Mouse (Mus musculus): Measurements from ENCODE around the gene Kif5c. TPM values are rescaled to one million over a fixed set of nuclear protein-coding genes. Genes with fewer than 3 reads are reported as not detected.

The Kif5c gene
- total RNA-seq, 2 experiments from 2014 or later = 20.8 to 31.1 TPM

- DNase-seq (ENCODE audit: low spot score in 2 of 2) = no peak
Observed at GRCm38 (mm10) chr2:49787376-49788050, 168.4 kb downstream of the Kif5c start, which contains the start of gene Lypd6b. Gene Lypd6b, plus strand, starts transcription at chr2:49787688.

- DNase-seq (ENCODE audit: low spot score in 2 of 2) = no peak
Observed at GRCm38 (mm10) chr2:49788051-49788418, 168.9 kb downstream of the Kif5c start.

- DNase-seq (ENCODE audit: low spot score in 2 of 2) = no peak
Observed at GRCm38 (mm10) chr2:49788643-49789042, 169.5 kb downstream of the Kif5c start.

DNA sequence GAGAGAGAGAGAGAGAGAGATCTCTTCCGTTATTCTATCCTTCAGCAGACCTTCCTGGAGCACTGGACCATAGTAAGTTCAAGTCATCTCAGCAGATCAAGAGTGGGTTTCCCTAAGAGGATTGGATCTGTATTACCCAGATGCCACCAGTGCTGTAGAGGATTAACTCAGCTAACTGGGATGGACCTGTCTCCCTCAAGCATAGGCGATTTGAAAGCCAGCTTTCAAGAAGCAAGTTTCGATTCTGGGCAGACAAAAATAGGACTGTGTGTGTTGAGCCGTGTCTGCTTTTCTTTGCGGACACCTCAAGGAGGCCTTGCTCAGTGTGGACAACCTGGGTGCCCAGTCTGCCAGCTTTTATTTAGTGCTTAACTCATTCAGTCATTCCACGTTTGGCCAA is 170.0 kb downstream of the Kif5c start:
- no peak for DNase-seq (ENCODE audit: low spot score in 2 of 2)

DNA sequence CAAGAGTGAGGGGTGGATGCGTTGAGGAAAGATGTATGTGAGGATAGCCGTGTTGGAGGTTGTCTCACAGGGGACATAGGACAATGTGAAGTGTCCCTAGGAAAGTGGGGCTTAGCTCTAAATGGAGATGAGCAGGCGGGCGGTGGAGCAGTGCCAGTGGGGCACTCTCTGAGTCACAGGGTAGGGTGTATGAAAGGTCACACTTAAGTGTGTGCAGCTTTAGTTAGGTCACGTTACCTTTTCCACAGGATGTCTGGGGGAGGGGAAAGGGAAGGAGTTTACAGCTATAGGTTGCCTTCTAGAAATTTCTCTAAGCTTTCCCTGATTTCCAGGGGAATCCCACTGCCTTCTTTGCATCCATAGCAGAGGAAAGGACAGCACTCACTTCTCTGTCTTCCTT is 170.4 kb downstream of the Kif5c start:
- DNase-seq (ENCODE audit: low spot score in 2 of 2) = no peak

GRCm38 (mm10) chr2:49797444-49798143 is 178.5 kb downstream of the Kif5c start:
- no peak for DNase-seq (ENCODE audit: low spot score in 2 of 2)

GRCm38 (mm10) chr2:49804448-49804847 is 185.3 kb downstream of the Kif5c start:
- no peak for DNase-seq (ENCODE audit: low spot score in 2 of 2)

- peak in 1 of 2 experiments; percentile 12 for DNase-seq (ENCODE audit: low spot score in 2 of 2)
Observed at GRCm38 (mm10) chr2:49805736-49806371, 186.8 kb downstream of the Kif5c start.

- no peak for DNase-seq (ENCODE audit: low spot score in 2 of 2)
Observed at GRCm38 (mm10) chr2:49809496-49809895, 190.4 kb downstream of the Kif5c start.

GRCm38 (mm10) chr2:49811420-49811819 is 192.3 kb downstream of the Kif5c start:
- no peak for DNase-seq (ENCODE audit: low spot score in 2 of 2)

DNA sequence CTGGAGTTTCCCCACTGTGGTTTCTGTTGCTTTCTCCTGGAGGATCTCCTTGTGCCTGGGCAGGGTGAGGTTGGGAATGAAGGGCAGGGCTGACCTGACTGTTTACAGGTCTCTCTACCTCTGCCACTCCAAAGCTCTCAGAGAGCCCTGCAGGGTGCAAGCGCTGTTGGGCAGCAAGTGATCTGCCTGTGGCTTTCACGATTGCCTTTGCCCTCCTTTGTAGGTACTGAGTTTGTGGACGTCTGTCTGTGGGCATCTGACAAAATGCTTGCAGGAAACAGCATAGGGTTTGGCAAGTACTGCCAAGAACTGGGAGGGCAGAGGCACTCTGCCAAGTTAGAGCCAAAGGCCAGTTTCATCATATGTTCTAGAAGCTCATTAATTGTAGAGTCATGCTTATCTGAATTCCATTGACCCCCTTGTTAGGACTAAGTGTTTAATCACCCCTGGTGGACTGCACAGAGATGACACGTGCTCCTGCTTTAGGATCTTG is 192.8 kb downstream of the Kif5c start:
- DNase-seq (ENCODE audit: low spot score in 2 of 2) = peak in 1 of 2 experiments; percentile 25

DNA sequence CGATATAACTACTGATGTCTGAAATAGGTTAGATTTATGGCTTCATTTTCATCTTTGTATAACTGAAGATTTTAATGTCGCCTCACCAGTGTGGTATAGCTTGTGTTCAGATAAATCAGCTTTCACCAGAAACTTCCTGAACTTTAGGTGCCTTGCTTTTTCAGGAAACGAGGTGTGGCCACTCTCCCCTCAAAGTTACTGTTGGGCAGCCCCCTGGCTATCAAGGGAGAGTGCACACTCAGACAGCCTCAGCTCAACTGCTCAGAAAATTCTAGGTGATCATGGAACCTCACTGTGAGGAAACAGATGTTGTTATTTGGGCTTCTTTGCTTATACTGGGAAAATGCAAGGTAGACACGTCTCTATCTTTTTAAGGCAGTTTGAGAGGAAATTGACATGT is 194.1 kb downstream of the Kif5c start:
- no peak for DNase-seq (ENCODE audit: low spot score in 2 of 2)

- DNase-seq (ENCODE audit: low spot score in 2 of 2) = no peak
Observed at GRCm38 (mm10) chr2:49814011-49814410, 194.9 kb downstream of the Kif5c start.

DNA sequence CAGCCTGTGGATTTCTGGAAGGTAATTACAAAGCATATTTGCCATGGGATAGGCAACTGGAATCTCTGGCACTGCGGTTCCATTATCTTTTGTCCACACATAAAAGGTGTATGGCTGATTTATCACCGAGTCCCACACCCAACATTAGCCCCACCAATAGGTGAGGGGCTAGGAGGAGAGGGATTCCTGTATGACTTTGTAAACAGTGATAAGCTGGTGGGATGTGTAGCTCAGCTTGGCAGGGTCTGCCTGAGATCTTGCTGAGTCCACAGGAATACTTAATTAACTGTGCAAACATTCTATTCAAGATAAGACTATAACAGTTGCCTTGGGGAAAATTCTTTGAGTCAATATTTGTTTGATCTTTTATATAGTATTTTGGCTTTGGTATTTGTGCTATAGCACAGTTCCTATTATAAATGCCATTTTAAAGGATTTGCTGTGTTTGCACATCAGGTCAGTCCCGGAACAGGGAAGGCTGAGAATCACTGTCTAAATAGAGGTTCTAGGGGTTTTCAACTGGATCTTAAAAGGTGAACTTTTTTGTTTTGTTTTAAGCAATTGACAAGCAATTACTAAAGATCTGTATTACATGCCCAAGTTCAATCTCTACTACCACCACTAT is 196.7 kb downstream of the Kif5c start:
- no peak for DNase-seq (ENCODE audit: low spot score in 2 of 2)

GRCm38 (mm10) chr2:49816549-49816948 is 197.5 kb downstream of the Kif5c start:
- DNase-seq (ENCODE audit: low spot score in 2 of 2) = no peak

- no peak for DNase-seq (ENCODE audit: low spot score in 2 of 2)
Observed at GRCm38 (mm10) chr2:49817151-49817550, 198.1 kb downstream of the Kif5c start.

DNA sequence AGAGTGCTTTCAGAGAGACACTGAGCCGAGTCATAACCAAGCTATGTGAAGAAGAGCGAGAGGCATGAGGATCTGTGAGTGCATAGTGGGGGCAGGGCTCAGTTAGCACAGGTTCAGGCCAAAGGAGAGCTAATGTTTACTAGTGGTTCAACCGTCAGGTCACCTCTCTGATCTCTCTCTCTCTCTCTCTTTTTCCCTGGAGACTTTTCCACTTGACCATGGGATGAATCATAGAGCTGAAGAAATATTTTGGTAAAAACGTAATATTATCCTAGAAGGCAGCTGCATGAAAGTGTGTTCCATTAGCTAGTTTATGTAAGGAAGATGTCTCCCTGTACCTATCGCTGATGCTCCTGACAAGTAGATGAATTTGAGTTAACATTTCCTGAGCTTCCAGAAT is 199.0 kb downstream of the Kif5c start:
- DNase-seq (ENCODE audit: low spot score in 2 of 2) = no peak

DNA sequence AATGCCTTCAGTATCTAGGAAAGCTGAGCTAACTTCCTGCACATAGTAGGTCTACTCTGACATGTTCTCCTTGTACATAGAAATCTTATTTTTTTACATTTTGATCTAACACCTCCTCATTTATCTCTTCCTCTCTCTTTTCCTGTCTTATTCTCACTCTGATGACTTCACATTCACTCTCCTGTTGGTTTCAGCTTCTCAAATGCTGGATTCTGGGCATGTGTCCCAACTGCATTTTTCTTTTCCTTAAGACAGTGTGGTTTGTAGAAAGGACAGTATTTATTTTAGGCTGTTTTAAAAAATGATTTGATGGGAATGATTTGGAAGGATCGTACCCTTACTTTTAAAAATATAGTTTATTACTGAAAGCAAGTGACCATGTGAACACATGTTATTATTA is 203.2 kb downstream of the Kif5c start:
- DNase-seq (ENCODE audit: low spot score in 2 of 2) = no peak

Data from adrenal gland, postnatal 4 days (tissue).